Mouse (Mus musculus): Measurements from ENCODE around the gene Zbtb16. TPM values are rescaled to one million over a fixed set of nuclear protein-coding genes. Genes with fewer than 3 reads are reported as not detected.

The Zbtb16 gene
- total and polyA plus RNA-seq, 3 experiments = 0.04 to 0.72 TPM; not detected in 1

- H3K9ac ChIP-seq (ENCODE audit: control insufficient read depth, low read depth, low read length, poor library complexity, severe bottlenecking) = no peak overlapping the region
- TF ChIP-seq MYC (IDR thresholded peaks at IDR 0.05; ENCODE audit: low read depth, low read length) (no peak), MAX (IDR thresholded peaks at IDR 0.05; ENCODE audit: low read length) (no peak), CHD2 (IDR thresholded peaks at IDR 0.05; ENCODE audit: low read length) (no peak), SMC3 (IDR thresholded peaks at IDR 0.05; ENCODE audit: low read depth, low read length) (no peak), RCOR1 (IDR thresholded peaks at IDR 0.05; ENCODE audit: low read depth, low read length) (no peak), NRF1 (IDR thresholded peaks at IDR 0.05; ENCODE audit: insufficient read depth, low read depth, low read length, poor library complexity, severe bottlenecking) (no peak), MEF2A (IDR thresholded peaks at IDR 0.05; ENCODE audit: extremely low read depth, insufficient replicate concordance, low read depth, low read length, poor library complexity, severe bottlenecking) (no peak)
- H3K9me3 ChIP-seq (replicated peaks; ENCODE audit: insufficient read depth, low read length) = no peaks in the 10 kb centered on the region
- H3K4me1 ChIP-seq (ENCODE audit: control insufficient read depth in 1 of 2, insufficient read depth in 2 of 2, low read length in 2 of 2) = no peaks in the 10 kb centered on the region
- no peaks in the 10 kb centered on the region for H3K36me3 ChIP-seq (ENCODE audit: control insufficient read depth in 1 of 2, insufficient read depth in 2 of 2, low read length in 2 of 2)
- DNase-seq (ENCODE audit: low read depth, low spot score) = no peak
- H3K27ac ChIP-seq (ENCODE audit: control insufficient read depth, low read depth, low read length) = no peak overlapping the region
- peaks cover 3 to 6% of the 10 kb centered on the region in 2 experiments for H3K27me3 ChIP-seq (ENCODE audit: control insufficient read depth in 1 of 2, insufficient read depth in 2 of 2, low read length in 2 of 2)
- H3K4me3 ChIP-seq (ENCODE audit: control insufficient read depth in 1 of 2, insufficient read depth in 1 of 2, low read depth in 2 of 2, low read length in 2 of 2) = no peak overlapping the region
- H3K79me2 ChIP-seq (ENCODE audit: control insufficient read depth, insufficient read depth, low read length, poor library complexity) = no peaks in the 10 kb centered on the region
Measured at GRCm38 (mm10) chr9:48681193-48681592, 154.8 kb downstream of the Zbtb16 start.

GRCm38 (mm10) chr9:48678426-48679358 is 157.3 kb downstream of the Zbtb16 start:
- H3K27me3 ChIP-seq (ENCODE audit: control insufficient read depth in 1 of 2, insufficient read depth in 2 of 2, low read length in 2 of 2) = peaks cover 3 to 6% of the 10 kb centered on the region in 2 experiments
- no peak overlapping the region for H3K4me3 ChIP-seq (ENCODE audit: control insufficient read depth in 1 of 2, insufficient read depth in 1 of 2, low read depth in 2 of 2, low read length in 2 of 2)
- no peak overlapping the region for H3K27ac ChIP-seq (ENCODE audit: control insufficient read depth, low read depth, low read length)
- no peak overlapping the region for H3K9ac ChIP-seq (ENCODE audit: control insufficient read depth, low read depth, low read length, poor library complexity, severe bottlenecking)
- H3K9me3 ChIP-seq (replicated peaks; ENCODE audit: insufficient read depth, low read length) = no peaks in the 10 kb centered on the region
- H3K79me2 ChIP-seq (ENCODE audit: control insufficient read depth, insufficient read depth, low read length, poor library complexity) = no peaks in the 10 kb centered on the region
- DNase-seq (ENCODE audit: low read depth, low spot score) = no peak
- H3K4me1 ChIP-seq (ENCODE audit: control insufficient read depth in 1 of 2, insufficient read depth in 2 of 2, low read length in 2 of 2) = no peaks in the 10 kb centered on the region
- TF ChIP-seq MAFK (IDR thresholded peaks at IDR 0.05; ENCODE audit: borderline replicate concordance, low read depth, low read length) (no peak), RCOR1 (IDR thresholded peaks at IDR 0.05; ENCODE audit: low read depth, low read length) (no peak), MYC (IDR thresholded peaks at IDR 0.05; ENCODE audit: low read depth, low read length) (no peak), ZNF384 (IDR thresholded peaks at IDR 0.05; ENCODE audit: low read depth, low read length) (no peak), MXI1 (IDR thresholded peaks at IDR 0.05; ENCODE audit: low read depth, low read length) (no peak), KAT2A (conservative IDR thresholded peaks at IDR 0.05; ENCODE audit: low read depth, low read length) (no peak), GATA1 (IDR thresholded peaks at IDR 0.05; ENCODE audit: low read depth, low read length) (no peak), CTCF (IDR thresholded peaks at IDR 0.05 in 2 of 3, conservative IDR thresholded peaks at IDR 0.05 in 1 of 3; ENCODE audit: control insufficient read depth in 1 of 3, insufficient read depth in 1 of 3, low read depth in 2 of 3, low read length in 3 of 3, poor library complexity in 1 of 3, severe bottlenecking in 1 of 3) (no peak), POLR2AphosphoS5 (IDR thresholded peaks at IDR 0.05; ENCODE audit: borderline replicate concordance, low read depth, low read length) (no peak), TCF12 (IDR thresholded peaks at IDR 0.05; ENCODE audit: low read depth, low read length) (no peak), ZKSCAN1 (IDR thresholded peaks at IDR 0.05; ENCODE audit: low read depth, low read length) (no peak), ELF1 (IDR thresholded peaks at IDR 0.05; ENCODE audit: low read depth, low read length) (no peak)
- no peaks in the 10 kb centered on the region for H3K36me3 ChIP-seq (ENCODE audit: control insufficient read depth in 1 of 2, insufficient read depth in 2 of 2, low read length in 2 of 2)
